Mouse (Mus musculus) C2C12 (cell line): ENCODE data around the gene Wdfy3.

Experiments
- CTCF ChIP-seq: IDR thresholded peaks from one replicate; pipeline ENCODE4 v1.5.1; 2011; ENCODE audit not compliant: control insufficient read depth, insufficient read depth, insufficient read length
- MYOD1 ChIP-seq: IDR thresholded peaks from one replicate; pipeline ENCODE4 v1.6.1; 2011; ENCODE audit warnings: low read depth; ENCODE audit not compliant: control insufficient read depth, insufficient read length
- MYOG ChIP-seq: IDR thresholded peaks from one replicate; pipeline ENCODE4 v1.6.1; 2011; ENCODE audit not compliant: control insufficient read depth, insufficient read length; ENCODE audit errors: extremely low read depth

DNA sequence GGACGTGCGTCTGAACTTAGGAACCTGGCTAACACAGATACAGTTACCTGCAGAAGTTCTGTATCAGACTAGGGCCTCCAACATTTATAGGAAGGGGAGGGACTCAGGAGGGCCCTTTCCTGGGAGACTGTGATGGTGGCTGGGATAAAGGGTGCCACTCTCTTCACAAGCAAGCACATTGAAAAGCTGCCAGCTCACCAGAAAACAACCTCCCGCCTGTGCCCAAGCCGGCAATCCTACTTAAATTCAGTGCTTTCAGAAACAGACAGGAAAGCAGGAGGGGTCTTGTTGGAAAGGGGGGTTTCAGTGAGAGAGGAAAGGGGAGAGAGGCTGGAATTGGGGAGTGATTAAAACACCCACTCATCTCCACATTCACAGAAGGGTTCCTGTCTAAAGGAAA lies 106.9 kb downstream of the Wdfy3 start:
- no peak for TF ChIP-seq CTCF
- TF ChIP-seq MYOG: no peak
- no peak for TF ChIP-seq MYOD1
